Comparison of ENCODE assay signal across 8 mouse cellular contexts in the genomic region with DNA sequence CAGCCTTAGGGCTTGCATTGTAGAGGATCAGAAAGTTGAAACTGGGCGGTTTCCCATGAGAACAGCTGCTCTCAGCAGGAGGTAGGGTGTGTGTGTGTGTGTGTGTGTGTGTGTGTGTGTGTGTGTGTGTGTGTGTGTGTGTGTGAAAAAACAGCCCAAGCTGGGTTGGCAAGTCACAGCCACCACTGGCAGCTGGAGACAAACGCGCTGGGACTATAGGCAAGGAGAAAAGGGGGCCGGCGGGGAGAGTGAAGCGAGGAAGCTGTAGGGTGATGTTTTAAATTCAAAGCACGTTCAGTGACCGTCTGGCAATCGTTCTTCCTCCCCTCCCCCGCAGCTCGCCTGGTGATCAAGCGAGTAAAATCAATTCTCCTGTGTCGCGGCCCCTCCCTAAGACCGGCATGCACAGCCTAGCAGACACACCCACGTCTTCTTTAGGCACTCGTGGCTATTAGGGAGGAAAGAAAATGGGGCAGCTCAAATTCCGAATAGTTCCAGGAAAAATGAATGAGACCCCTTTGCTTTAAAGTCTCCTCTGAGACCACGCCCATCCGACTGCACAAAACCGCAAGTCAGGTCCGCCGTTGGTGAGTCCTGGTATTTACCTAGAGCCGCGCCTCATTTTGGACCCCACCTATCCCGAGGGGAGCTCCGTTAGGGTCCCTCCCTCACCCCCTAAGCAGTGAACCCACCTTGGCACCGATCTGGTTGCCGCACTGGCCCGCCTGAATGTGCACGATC. TPM values are rescaled to one million over a fixed set of nuclear protein-coding genes. Genes with fewer than 3 reads are reported as not detected.
A peak's percentile ranks its signal among the peaks of the same experiment; 100 is the strongest.
DNase-seq lines count a peak whose midpoint lies in the region; ATAC-seq lines count a peak whose summit lies in the region.

No protein-coding gene starts in this region.

- H3K27ac ChIP-seq in brown adipose tissue, adult 24 weeks (replicated peaks; ENCODE audit: low read depth, low read length) = no peak overlapping the region
- peak overlapping the region; percentile 57 for H3K27ac ChIP-seq in kidney, embryonic 14.5 days (ENCODE audit: low read depth, low read length)
- no peak overlapping the region for H3K27ac ChIP-seq in liver, embryonic 13.5 days
- H3K27ac ChIP-seq in neural tube, embryonic 11.5 days (ENCODE audit: low read depth, low read length) = peak overlapping the region; percentile 100

- peak; percentile 16 for ATAC-seq in kidney, embryonic 14.5 days (ENCODE audit: low FRiP score, low TSS enrichment)
- 0 out of 2 replicates have a peak, but pooled peaks have one; percentile 26 for ATAC-seq in liver, embryonic 13.5 days (ENCODE audit: low read depth)
- peak; percentile 7; the same call in 1 of the 2 replicates for ATAC-seq in neural tube, embryonic 11.5 days (ENCODE audit: insufficient read depth, low FRiP score, low TSS enrichment)

- peak overlapping the region; percentile 57 for H3K9ac ChIP-seq in kidney, embryonic 14.5 days (ENCODE audit: low read depth, low read length)
- peak overlapping the region; percentile 47; the same call in 1 of the 2 replicates for H3K9ac ChIP-seq in liver, embryonic 13.5 days
- peak overlapping the region; percentile 93 for H3K9ac ChIP-seq in neural tube, embryonic 11.5 days (ENCODE audit: low read length)

- no peaks in the 10 kb centered on the region for H3K9me3 ChIP-seq in kidney, embryonic 14.5 days (ENCODE audit: control insufficient read depth, low read length)
- H3K9me3 ChIP-seq in liver, embryonic 13.5 days (replicated peaks) = no peaks in the 10 kb centered on the region
- no peaks in the 10 kb centered on the region for H3K9me3 ChIP-seq in neural tube, embryonic 11.5 days (ENCODE audit: control insufficient read depth, low read length)

- peak overlapping the region; percentile 66 for H3K4me3 ChIP-seq in brown adipose tissue, adult 24 weeks (ENCODE audit: insufficient read depth, low read depth, low read length)
- H3K4me3 ChIP-seq in kidney, embryonic 14.5 days (ENCODE audit: low read length) = peak overlapping the region; percentile 63
- H3K4me3 ChIP-seq in liver, embryonic 13.5 days (replicated peaks) = peak overlapping the region; percentile 57
- peak overlapping the region; percentile 79 for H3K4me3 ChIP-seq in neural tube, embryonic 11.5 days (ENCODE audit: low read depth, low read length)

- peaks cover 9% of the 10 kb centered on the region; the same call in 1 of the 2 replicates for H3K36me3 ChIP-seq in kidney, embryonic 14.5 days (ENCODE audit: control insufficient read depth, insufficient read depth, low read length)
- no peaks in the 10 kb centered on the region for H3K36me3 ChIP-seq in liver, embryonic 13.5 days
- H3K36me3 ChIP-seq in neural tube, embryonic 11.5 days (ENCODE audit: control insufficient read depth, insufficient read depth, low read length) = peaks cover 2% of the 10 kb centered on the region

- peak; percentile 40 for DNase-seq in gastrocnemius, postnatal 10 days
- DNase-seq in gastrocnemius, adult 8-10 months (ENCODE audit: low spot score in 2 of 2) = no peak
- peak; percentile 31 for DNase-seq in heart, adult 8-10 months (ENCODE audit: low spot score)
- no peak for DNase-seq in liver, embryonic 13.5 days
- DNase-seq in neural tube, embryonic 11.5 days (ENCODE audit: low spot score) = peak; percentile 82
- peak; percentile 76 for DNase-seq in thymus, postnatal 0 days (ENCODE audit: low spot score)

- 0 out of 2 replicates have a peak, but pooled peaks cover 4% of the 10 kb centered on the region for H3K27me3 ChIP-seq in kidney, embryonic 14.5 days (ENCODE audit: control insufficient read depth, insufficient read depth, low read length)
- peaks cover 62% of the 10 kb centered on the region for H3K27me3 ChIP-seq in liver, embryonic 13.5 days
- no peaks in the 10 kb centered on the region for H3K27me3 ChIP-seq in neural tube, embryonic 11.5 days (ENCODE audit: control insufficient read depth, insufficient read depth, low read length)

- WGBS in kidney, embryonic 14.5 days = under 1% methylated on average over 31 of the region's 31 CpGs
- WGBS in liver, embryonic 13.5 days (ENCODE audit: insufficient replicate concordance) = under 1% methylated on average over 31 of the region's 31 CpGs
- under 1% methylated on average over 31 of the region's 31 CpGs for WGBS in neural tube, embryonic 11.5 days

- peaks cover 13% of the 10 kb centered on the region for H3K4me1 ChIP-seq in brown adipose tissue, adult 24 weeks (ENCODE audit: control insufficient read depth, insufficient read depth, insufficient read length, low read length)
- peaks cover 28% of the 10 kb centered on the region for H3K4me1 ChIP-seq in kidney, embryonic 14.5 days (ENCODE audit: control insufficient read depth, insufficient read depth, low read length)
- H3K4me1 ChIP-seq in liver, embryonic 13.5 days (replicated peaks) = peaks cover 35% of the 10 kb centered on the region
- peaks cover 20% of the 10 kb centered on the region for H3K4me1 ChIP-seq in neural tube, embryonic 11.5 days (ENCODE audit: control insufficient read depth, insufficient read depth, low read length)

- peak overlapping the region; percentile 57 for H3K4me2 ChIP-seq in kidney, embryonic 14.5 days (replicated peaks; ENCODE audit: low read depth, low read length)
- H3K4me2 ChIP-seq in liver, embryonic 13.5 days = peak overlapping the region; percentile 74
- peak overlapping the region; percentile 82 for H3K4me2 ChIP-seq in neural tube, embryonic 11.5 days (ENCODE audit: low read depth)

RNA-seq across cellular contexts. Expression of gene Tubb2b, which starts 0.6 kb away (rescaled TPM):
- 10 to 100 TPM; 17.1 to 20.5 TPM for total RNA-seq in gastrocnemius, postnatal 10 days (2021)
- total RNA-seq in gastrocnemius, adult 8-10 months (2022) = 1 to 10 TPM in 2 of 4 experiments, under 1 TPM in 2; 0.63 to 1.8 (median 1.3) TPM
- 1.0 and 1.7 TPM in 2 replicates for polyA plus RNA-seq in brown adipose tissue, adult 24 weeks (2012; ENCODE audit: insufficient read depth, insufficient read length, missing spikeins)
- total RNA-seq in heart, adult 8-10 months (2022) = 1 to 10 TPM; 2.3 to 5.9 (median 4.3) TPM
- 17.4 and 23.6 TPM in 2 replicates for polyA plus RNA-seq in kidney, embryonic 14.5 days (2014; fragmentation: Nextera tagmentation; extraction: Ambion mirVana)
- 1.3 and 1.5 TPM in 2 replicates for polyA plus RNA-seq in liver, embryonic 13.5 days (2015; fragmentation: Nextera tagmentation; extraction: Ambion mirVana)
- 322 and 344 TPM in 2 replicates for polyA plus RNA-seq in neural tube, embryonic 11.5 days (2014; fragmentation: Nextera tagmentation; extraction: Ambion mirVana)
- polyA plus RNA-seq in thymus, postnatal 0 days (2015; fragmentation: Nextera tagmentation; extraction: Ambion mirVana) = 34.5 and 37.3 TPM in 2 replicates

RNA-seq across cellular contexts. Expression of gene Psmg4, which starts 33.1 kb away (rescaled TPM):
- total RNA-seq in gastrocnemius, postnatal 10 days (2021) = 10 to 100 TPM; 32.2 to 33.2 TPM
- total RNA-seq in gastrocnemius, adult 8-10 months (2022) = 10 to 100 TPM; 13.9 to 19.7 (median 16.9) TPM
- polyA plus RNA-seq in brown adipose tissue, adult 24 weeks (2012; ENCODE audit: insufficient read depth, insufficient read length, missing spikeins) = 25.2 and 29.4 TPM in 2 replicates
- total RNA-seq in heart, adult 8-10 months (2022) = 10 to 100 TPM; 24.7 to 33.2 (median 31.3) TPM
- 84.6 and 100 TPM in 2 replicates for polyA plus RNA-seq in kidney, embryonic 14.5 days (2014; fragmentation: Nextera tagmentation; extraction: Ambion mirVana)
- polyA plus RNA-seq in liver, embryonic 13.5 days (2015; fragmentation: Nextera tagmentation; extraction: Ambion mirVana) = 50.0 and 51.6 TPM in 2 replicates
- 92.4 and 92.6 TPM in 2 replicates for polyA plus RNA-seq in neural tube, embryonic 11.5 days (2014; fragmentation: Nextera tagmentation; extraction: Ambion mirVana)
- polyA plus RNA-seq in thymus, postnatal 0 days (2015; fragmentation: Nextera tagmentation; extraction: Ambion mirVana) = 158 and 174 TPM in 2 replicates

RNA-seq across cellular contexts. Expression of gene Tubb2a, which starts 51.8 kb away (rescaled TPM):
- 10 to 100 TPM; 44.4 to 49.4 TPM for total RNA-seq in gastrocnemius, postnatal 10 days (2021)
- total RNA-seq in gastrocnemius, adult 8-10 months (2022) = 1 to 10 TPM; 3.9 to 8.6 (median 5.4) TPM
- polyA plus RNA-seq in brown adipose tissue, adult 24 weeks (2012; ENCODE audit: insufficient read depth, insufficient read length, missing spikeins) = 21.2 and 76.9 TPM in 2 replicates
- 10 to 100 TPM; 29.1 to 49.7 (median 41.1) TPM for total RNA-seq in heart, adult 8-10 months (2022)
- 62.1 and 73.4 TPM in 2 replicates for polyA plus RNA-seq in kidney, embryonic 14.5 days (2014; fragmentation: Nextera tagmentation; extraction: Ambion mirVana)
- 67.7 and 68.7 TPM in 2 replicates for polyA plus RNA-seq in liver, embryonic 13.5 days (2015; fragmentation: Nextera tagmentation; extraction: Ambion mirVana)
- polyA plus RNA-seq in neural tube, embryonic 11.5 days (2014; fragmentation: Nextera tagmentation; extraction: Ambion mirVana) = 454 and 539 TPM in 2 replicates
- polyA plus RNA-seq in thymus, postnatal 0 days (2015; fragmentation: Nextera tagmentation; extraction: Ambion mirVana) = 204 and 248 TPM in 2 replicates

Comparison
In these comparisons a context has a peak if more than half of its experiments do, and no peak if none do; other contexts are left out.
1. DNase-seq: peak in gastrocnemius, postnatal 10 days (single experiment), heart, adult 8-10 months (single experiment), neural tube, embryonic 11.5 days (single experiment) and thymus, postnatal 0 days (single experiment); none in gastrocnemius, adult 8-10 months (0 of 2) and liver, embryonic 13.5 days (single experiment).
2. H3K27ac ChIP-seq: peak in kidney, embryonic 14.5 days (single experiment) and neural tube, embryonic 11.5 days (single experiment); none in brown adipose tissue, adult 24 weeks (single experiment) and liver, embryonic 13.5 days (single experiment).
3. Peak in every context shown above with its lines, with median percentiles within 50 percentile points of each other: H3K4me3 ChIP-seq, ATAC-seq, H3K4me2 ChIP-seq and H3K9ac ChIP-seq.